Mouse (Mus musculus): ENCODE results near the gene Elob. TPM values are rescaled to one million over a fixed set of nuclear protein-coding genes. Genes with fewer than 3 reads are reported as not detected.

The Elob gene
- polyA plus RNA-seq, 1 experiment from 2014 or later, result 458 TPM

- peak; percentile 93 for DNase-seq
- Histone ChIP-seq H3K36me3 (replicated peaks; ENCODE audit: insufficient read depth, low read length) (peaks cover 14% of the 10 kb centered on the region), H3K27me3 (ENCODE audit: insufficient read depth, low read length) (no peaks in the 10 kb centered on the region), H3K9ac (replicated peaks) (peak overlapping the region; percentile 99), H3K9me3 (ENCODE audit: low read length) (no peaks in the 10 kb centered on the region), H3K27ac (ENCODE audit: low read depth) (peak overlapping the region; percentile 100), H3K4me2 (ENCODE audit: low read depth, low read length) (peak overlapping the region; percentile 91), H3K4me3 (ENCODE audit: low read depth, low read length) (peak overlapping the region; percentile 98), H3K4me1 (ENCODE audit: insufficient read depth) (peaks cover 26% of the 10 kb centered on the region)
- 1% methylated on average over 53 of the region's 83 CpGs for WGBS (ENCODE audit: insufficient replicate concordance)
- TF ChIP-seq CTCF (IDR thresholded peaks at IDR 0.05; ENCODE audit: low read depth) (no peak), EP300 (IDR thresholded peaks at IDR 0.05; ENCODE audit: low read depth) (no peak)
- ATAC-seq, result peak; percentile 69
Observed at GRCm38 (mm10) chr17:23803366-23804041, 25.4 kb downstream of the Elob start.

DNA sequence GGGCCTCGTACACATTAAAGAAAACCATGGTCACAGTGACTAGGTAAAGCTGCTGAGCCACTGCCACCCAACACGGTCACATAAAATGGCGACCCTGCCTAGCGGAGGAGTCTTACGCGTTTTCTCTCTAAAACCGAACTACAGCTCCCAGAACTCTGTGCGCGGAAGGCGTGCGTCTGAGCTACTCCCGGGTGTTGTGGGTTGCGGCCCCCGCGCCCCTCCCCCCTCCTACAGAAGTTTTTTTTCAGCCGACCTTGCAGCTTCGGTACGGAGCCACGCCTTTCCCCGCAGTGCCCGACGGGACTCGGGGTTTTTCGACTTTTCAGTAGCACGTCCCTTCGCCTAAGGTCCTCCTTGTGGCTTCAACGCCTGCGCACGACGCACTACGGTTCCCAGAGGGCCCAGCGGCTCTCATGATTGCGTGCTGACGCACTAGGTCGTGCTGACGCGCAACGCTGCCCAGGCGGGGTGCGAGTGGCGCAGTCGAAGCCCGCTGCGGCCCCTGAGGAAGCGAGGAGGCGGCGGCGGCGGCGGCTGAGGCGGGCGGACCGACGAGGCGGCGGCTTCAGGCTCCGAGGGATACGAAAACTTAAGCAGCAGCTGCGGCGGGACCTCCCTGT, 26.1 kb downstream of the Elob start:
- peak overlapping the region; percentile 99 for H3K9ac ChIP-seq (replicated peaks)
- no peaks in the 10 kb centered on the region for H3K27me3 ChIP-seq (ENCODE audit: insufficient read depth, low read length)
- no peak for TF ChIP-seq EP300 (IDR thresholded peaks at IDR 0.05; ENCODE audit: low read depth)
- no peak; the same call in 1 of the 2 replicates for TF ChIP-seq CTCF (IDR thresholded peaks at IDR 0.05; ENCODE audit: low read depth)
- H3K9me3 ChIP-seq (ENCODE audit: low read length), result no peaks in the 10 kb centered on the region
- H3K4me1 ChIP-seq (ENCODE audit: insufficient read depth), result peaks cover 26% of the 10 kb centered on the region
- peak overlapping the region; percentile 91 for H3K4me2 ChIP-seq (ENCODE audit: low read depth, low read length)
- 1% methylated on average over 60 of the region's 60 CpGs for WGBS (ENCODE audit: insufficient replicate concordance)
- DNase-seq, result peak; percentile 97
- H3K36me3 ChIP-seq (replicated peaks; ENCODE audit: insufficient read depth, low read length), result peaks cover 8% of the 10 kb centered on the region
- ATAC-seq, result peak; percentile 96
- H3K4me3 ChIP-seq (ENCODE audit: low read depth, low read length), result peak overlapping the region; percentile 98
- peak overlapping the region; percentile 100 for H3K27ac ChIP-seq (ENCODE audit: low read depth)

DNA sequence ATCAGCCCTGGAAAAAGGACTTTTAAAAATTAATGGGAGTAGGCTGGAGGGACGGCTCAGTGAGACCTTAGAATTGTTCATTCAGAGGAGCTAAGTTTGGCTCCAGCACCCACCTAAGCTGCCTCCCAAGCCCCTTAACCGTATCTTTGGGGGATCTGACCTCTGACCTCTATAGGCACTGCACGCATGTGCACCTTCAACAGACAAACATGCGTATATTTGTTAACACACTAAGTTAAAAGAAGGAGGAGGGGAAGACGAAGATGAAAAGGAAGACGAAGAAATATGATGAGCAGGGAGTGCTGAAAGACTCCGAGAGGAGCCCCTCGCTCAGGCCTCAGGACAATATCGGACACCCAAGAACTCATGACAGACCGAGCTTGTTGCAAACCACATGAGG, 27.3 kb downstream of the Elob start:
- ATAC-seq, result no peak
- Histone ChIP-seq H3K9me3 (ENCODE audit: low read length) (no peaks in the 10 kb centered on the region), H3K9ac (replicated peaks) (no peak overlapping the region), H3K4me1 (ENCODE audit: insufficient read depth) (peaks cover 23% of the 10 kb centered on the region), H3K27me3 (ENCODE audit: insufficient read depth, low read length) (no peaks in the 10 kb centered on the region), H3K4me2 (ENCODE audit: low read depth, low read length) (peak overlapping the region; percentile 14; the same call in 1 of the 2 replicates), H3K27ac (ENCODE audit: low read depth) (no peak overlapping the region), H3K36me3 (replicated peaks; ENCODE audit: insufficient read depth, low read length) (0 out of 2 replicates have a peak, but pooled peaks cover 3% of the 10 kb centered on the region), H3K4me3 (ENCODE audit: low read depth, low read length) (no peak overlapping the region)
- TF ChIP-seq EP300 (IDR thresholded peaks at IDR 0.05; ENCODE audit: low read depth), result no peak
- no peak for TF ChIP-seq CTCF (IDR thresholded peaks at IDR 0.05; ENCODE audit: low read depth)
- 87% methylated on average over 10 of the region's 10 CpGs for WGBS (ENCODE audit: insufficient replicate concordance)
- no peak for DNase-seq

GRCm38 (mm10) chr17:23797316-23797715, 31.6 kb downstream of the Elob start:
- no peak overlapping the region for H3K4me3 ChIP-seq (ENCODE audit: low read depth, low read length)
- no peaks in the 10 kb centered on the region for H3K27me3 ChIP-seq (ENCODE audit: insufficient read depth, low read length)
- ATAC-seq (no peak), DNase-seq (no peak)
- H3K27ac ChIP-seq (ENCODE audit: low read depth), result no peak overlapping the region
- H3K36me3 ChIP-seq (replicated peaks; ENCODE audit: insufficient read depth, low read length), result no peaks in the 10 kb centered on the region
- peaks cover 2% of the 10 kb centered on the region; the same call in 1 of the 2 replicates for H3K4me1 ChIP-seq (ENCODE audit: insufficient read depth)
- H3K4me2 ChIP-seq (ENCODE audit: low read depth, low read length), result no peak overlapping the region
- 44% methylated on average over 7 of the region's 7 CpGs for WGBS (ENCODE audit: insufficient replicate concordance)
- H3K9me3 ChIP-seq (ENCODE audit: low read length), result no peaks in the 10 kb centered on the region
- TF ChIP-seq CTCF (IDR thresholded peaks at IDR 0.05; ENCODE audit: low read depth) (no peak), EP300 (IDR thresholded peaks at IDR 0.05; ENCODE audit: low read depth) (no peak)
- H3K9ac ChIP-seq (replicated peaks), result no peak overlapping the region

- no peaks in the 10 kb centered on the region for H3K36me3 ChIP-seq (replicated peaks; ENCODE audit: insufficient read depth, low read length)
- no peak overlapping the region for H3K9ac ChIP-seq (replicated peaks)
- no peak overlapping the region for H3K27ac ChIP-seq (ENCODE audit: low read depth)
- H3K27me3 ChIP-seq (ENCODE audit: insufficient read depth, low read length), result no peaks in the 10 kb centered on the region
- no peak overlapping the region for H3K4me3 ChIP-seq (ENCODE audit: low read depth, low read length)
- no peaks in the 10 kb centered on the region for H3K9me3 ChIP-seq (ENCODE audit: low read length)
- peaks cover 6% of the 10 kb centered on the region for H3K4me1 ChIP-seq (ENCODE audit: insufficient read depth)
- DNase-seq, result no peak
- H3K4me2 ChIP-seq (ENCODE audit: low read depth, low read length), result no peak overlapping the region
- ATAC-seq, result no peak
- WGBS (ENCODE audit: insufficient replicate concordance), result 89% methylated on average over 8 of the region's 8 CpGs
- TF ChIP-seq EP300 (IDR thresholded peaks at IDR 0.05; ENCODE audit: low read depth), result no peak
- TF ChIP-seq CTCF (IDR thresholded peaks at IDR 0.05; ENCODE audit: low read depth), result no peak
Observed at GRCm38 (mm10) chr17:23795323-23795722, 33.6 kb downstream of the Elob start.

- no peak for TF ChIP-seq EP300 (IDR thresholded peaks at IDR 0.05; ENCODE audit: low read depth)
- no peaks in the 10 kb centered on the region for H3K27me3 ChIP-seq (ENCODE audit: insufficient read depth, low read length)
- H3K4me3 ChIP-seq (ENCODE audit: low read depth, low read length), result peak overlapping the region; percentile 62
- peak overlapping the region; percentile 86; the same call in 1 of the 2 replicates for H3K27ac ChIP-seq (ENCODE audit: low read depth)
- peak overlapping the region; percentile 89 for H3K4me2 ChIP-seq (ENCODE audit: low read depth, low read length)
- DNase-seq (no peak), ATAC-seq (no peak)
- H3K9ac ChIP-seq (replicated peaks), result peak overlapping the region; percentile 86
- WGBS (ENCODE audit: insufficient replicate concordance), result 35% methylated on average over 2 of the region's 2 CpGs
- peaks cover 20% of the 10 kb centered on the region for H3K4me1 ChIP-seq (ENCODE audit: insufficient read depth)
- H3K36me3 ChIP-seq (replicated peaks; ENCODE audit: insufficient read depth, low read length), result no peaks in the 10 kb centered on the region
- no peaks in the 10 kb centered on the region for H3K9me3 ChIP-seq (ENCODE audit: low read length)
Observed at GRCm38 (mm10) chr17:23791079-23791357, 37.9 kb downstream of the Elob start.
